Mouse (Mus musculus): ENCODE results near the gene Slc5a5.

DNA sequence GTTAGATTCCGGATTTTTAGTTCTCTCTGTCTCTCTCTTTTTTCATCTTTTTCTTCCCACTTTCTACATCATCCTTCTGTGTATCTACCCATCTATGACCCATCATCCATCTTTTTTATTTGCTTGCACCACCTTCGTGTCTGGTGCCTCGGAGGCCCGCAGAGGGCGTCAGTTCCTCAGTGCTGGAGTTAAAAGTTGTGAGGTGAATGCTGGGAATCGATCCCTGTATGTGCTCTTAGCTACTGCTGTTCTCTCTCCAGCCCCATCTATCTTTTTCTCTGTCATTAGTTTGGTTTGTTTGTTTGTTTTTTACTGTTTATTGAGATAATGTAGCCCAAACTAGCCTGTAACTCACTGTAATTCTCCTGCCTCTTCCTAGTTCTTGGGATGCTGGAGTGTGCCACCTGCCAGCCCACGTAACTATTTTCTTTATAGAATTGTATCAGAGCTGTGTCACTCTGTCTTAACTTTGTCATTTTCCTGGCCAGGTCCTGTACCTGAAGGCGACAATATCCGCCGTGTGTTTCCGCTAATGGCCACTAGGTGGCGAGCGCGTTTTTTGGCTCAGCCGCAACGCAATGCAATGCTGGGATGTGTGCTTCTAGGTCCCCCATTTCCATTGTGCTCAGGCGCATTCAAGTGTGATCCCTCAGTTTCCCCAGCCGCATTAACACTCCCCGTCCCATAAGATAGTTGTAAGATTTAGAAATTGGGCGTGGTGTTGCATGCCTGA lies 5.3 kb upstream of the Slc5a5 start:
- TF ChIP-seq CTCF (IDR thresholded peaks at IDR 0.05; ENCODE audit: insufficient read depth, low read depth, low read length), result peak; percentile 88
- no peak for TF ChIP-seq POLR2A (IDR thresholded peaks at IDR 0.05; ENCODE audit: insufficient read depth, low read depth, low read length)

All from olfactory bulb, adult 2 months (tissue).